Mouse (Mus musculus): ENCODE data around the gene Dap. TPM values are rescaled to one million over a fixed set of nuclear protein-coding genes. Genes with fewer than 3 reads are reported as not detected.

Gene Dap
- 65.4 and 76.9 TPM in 2 replicates for polyA plus RNA-seq (2014; fragmentation: Nextera tagmentation; extraction: Ambion mirVana)

- Histone ChIP-seq H3K27me3 (replicated peaks; ENCODE audit: control insufficient read depth, insufficient read depth, low read length) (no peaks in the 10 kb centered on the region), H3K4me2 (peak within 1 kb of the TSS; percentile 82), H3K9me3 (ENCODE audit: control insufficient read depth, low read length) (no peaks in the 10 kb centered on the region), H3K9ac (ENCODE audit: low read depth, low read length) (peak within 1 kb of the TSS; percentile 84), H3K36me3 (ENCODE audit: control insufficient read depth, insufficient read depth, low read length) (no peaks in the 10 kb centered on the region), H3K4me1 (replicated peaks; ENCODE audit: control insufficient read depth, insufficient read depth, low read length) (peaks cover 8% of the 10 kb centered on the region), H3K27ac (ENCODE audit: low read depth, low read length) (peak within 1 kb of the TSS; percentile 54), H3K4me3 (ENCODE audit: low read depth, low read length) (peak within 1 kb of the TSS; percentile 75)
- under 1% methylated on average over 60 of the region's 67 CpGs for WGBS
- ATAC-seq (replicated peaks; ENCODE audit: low FRiP score), result peak; percentile 98
- peak; percentile 99 for DNase-seq (ENCODE audit: low spot score)
Measured at GRCm38 (mm10) chr15:31224135-31224761, at the start of gene Dap. Gene Dap (plus strand): TSS chr15:31224314.

- no peak for DNase-seq (ENCODE audit: low spot score)
- Histone ChIP-seq H3K27ac (ENCODE audit: low read depth, low read length) (no peak overlapping the region), H3K4me1 (replicated peaks; ENCODE audit: control insufficient read depth, insufficient read depth, low read length) (no peaks in the 10 kb centered on the region), H3K9me3 (ENCODE audit: control insufficient read depth, low read length) (no peaks in the 10 kb centered on the region), H3K27me3 (replicated peaks; ENCODE audit: control insufficient read depth, insufficient read depth, low read length) (no peaks in the 10 kb centered on the region), H3K36me3 (ENCODE audit: control insufficient read depth, insufficient read depth, low read length) (no peaks in the 10 kb centered on the region), H3K4me3 (ENCODE audit: low read depth, low read length) (no peak overlapping the region), H3K4me2 (no peak overlapping the region), H3K9ac (ENCODE audit: low read depth, low read length) (no peak overlapping the region)
- 48% methylated on average over 8 of the region's 8 CpGs for WGBS
- no peak for ATAC-seq (replicated peaks; ENCODE audit: low FRiP score)
Measured at GRCm38 (mm10) chr15:31176566-31176965, 47.5 kb upstream of the Dap start.

DNA sequence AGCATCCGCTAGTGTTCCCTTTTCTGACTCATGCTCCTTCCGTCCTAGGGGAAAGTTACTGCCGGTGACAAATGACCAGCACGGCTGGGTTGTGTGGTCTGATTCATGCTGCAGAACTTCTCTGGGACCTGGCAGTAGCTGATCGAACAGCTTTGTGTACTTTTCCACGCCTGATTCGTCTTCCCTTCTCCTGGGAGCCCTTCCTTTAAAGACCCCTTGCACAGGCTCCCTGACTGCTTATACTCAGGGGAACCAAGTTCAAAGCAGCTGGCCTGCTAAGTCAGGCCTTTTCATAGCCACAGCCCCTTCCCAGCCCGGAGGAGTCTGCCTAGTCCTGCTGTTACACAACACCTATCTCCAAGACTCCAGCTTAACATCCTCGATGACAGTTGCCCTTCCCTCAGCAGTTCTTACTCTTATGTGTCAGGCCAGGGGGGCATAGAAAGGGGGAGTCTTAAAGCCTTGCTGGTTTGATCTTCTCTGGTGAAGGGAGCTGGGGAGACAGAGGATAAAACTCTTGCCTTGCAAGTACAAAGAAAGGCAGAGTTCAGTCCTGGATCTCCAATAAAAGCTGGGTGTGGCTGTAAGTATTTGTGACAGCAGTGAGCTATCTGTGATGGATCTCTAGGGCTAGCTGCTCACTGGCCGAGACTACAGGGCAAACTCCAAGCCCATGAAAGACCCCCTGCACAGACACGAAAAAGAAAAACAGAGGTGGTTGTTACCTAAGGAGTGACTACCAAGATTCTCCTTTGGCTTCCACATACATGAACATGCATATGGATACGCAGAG lies 39.3 kb upstream of the Dap start:
- Histone ChIP-seq H3K4me2 (no peak overlapping the region), H3K9me3 (ENCODE audit: control insufficient read depth, low read length) (no peaks in the 10 kb centered on the region), H3K4me1 (replicated peaks; ENCODE audit: control insufficient read depth, insufficient read depth, low read length) (no peaks in the 10 kb centered on the region), H3K4me3 (ENCODE audit: low read depth, low read length) (no peak overlapping the region), H3K36me3 (ENCODE audit: control insufficient read depth, insufficient read depth, low read length) (no peaks in the 10 kb centered on the region), H3K9ac (ENCODE audit: low read depth, low read length) (no peak overlapping the region), H3K27ac (ENCODE audit: low read depth, low read length) (no peak overlapping the region), H3K27me3 (replicated peaks; ENCODE audit: control insufficient read depth, insufficient read depth, low read length) (no peaks in the 10 kb centered on the region)
- DNase-seq (ENCODE audit: low spot score) (no peak), ATAC-seq (replicated peaks; ENCODE audit: low FRiP score) (no peak)
- WGBS, result 63% methylated on average over 12 of the region's 12 CpGs

- H3K9me3 ChIP-seq (ENCODE audit: control insufficient read depth, low read length), result no peaks in the 10 kb centered on the region; the same call in 1 of the 2 replicates
- WGBS, result 80% methylated on average over 5 of the region's 5 CpGs
- H3K4me2 ChIP-seq, result no peak overlapping the region
- H3K36me3 ChIP-seq (ENCODE audit: control insufficient read depth, insufficient read depth, low read length), result no peaks in the 10 kb centered on the region
- H3K27me3 ChIP-seq (replicated peaks; ENCODE audit: control insufficient read depth, insufficient read depth, low read length), result no peaks in the 10 kb centered on the region
- H3K9ac ChIP-seq (ENCODE audit: low read depth, low read length), result no peak overlapping the region
- no peak for ATAC-seq (replicated peaks; ENCODE audit: low FRiP score)
- no peak overlapping the region for H3K4me3 ChIP-seq (ENCODE audit: low read depth, low read length)
- H3K27ac ChIP-seq (ENCODE audit: low read depth, low read length), result no peak overlapping the region
- H3K4me1 ChIP-seq (replicated peaks; ENCODE audit: control insufficient read depth, insufficient read depth, low read length), result no peaks in the 10 kb centered on the region
- no peak for DNase-seq (ENCODE audit: low spot score)
Measured at GRCm38 (mm10) chr15:31185506-31185905, 38.6 kb upstream of the Dap start.

GRCm38 (mm10) chr15:31186371-31186901 lies 37.7 kb upstream of the Dap start:
- H3K27me3 ChIP-seq (replicated peaks; ENCODE audit: control insufficient read depth, insufficient read depth, low read length), result no peaks in the 10 kb centered on the region
- no peaks in the 10 kb centered on the region for H3K36me3 ChIP-seq (ENCODE audit: control insufficient read depth, insufficient read depth, low read length)
- no peak overlapping the region for H3K27ac ChIP-seq (ENCODE audit: low read depth, low read length)
- H3K4me2 ChIP-seq, result no peak overlapping the region
- ATAC-seq (replicated peaks; ENCODE audit: low FRiP score), result no peak
- no peak overlapping the region for H3K4me3 ChIP-seq (ENCODE audit: low read depth, low read length)
- DNase-seq (ENCODE audit: low spot score), result no peak
- 77% methylated on average over 6 of the region's 6 CpGs for WGBS
- no peak overlapping the region for H3K9ac ChIP-seq (ENCODE audit: low read depth, low read length)
- no peaks in the 10 kb centered on the region; the same call in 1 of the 2 replicates for H3K9me3 ChIP-seq (ENCODE audit: control insufficient read depth, low read length)
- no peaks in the 10 kb centered on the region for H3K4me1 ChIP-seq (replicated peaks; ENCODE audit: control insufficient read depth, insufficient read depth, low read length)

DNA sequence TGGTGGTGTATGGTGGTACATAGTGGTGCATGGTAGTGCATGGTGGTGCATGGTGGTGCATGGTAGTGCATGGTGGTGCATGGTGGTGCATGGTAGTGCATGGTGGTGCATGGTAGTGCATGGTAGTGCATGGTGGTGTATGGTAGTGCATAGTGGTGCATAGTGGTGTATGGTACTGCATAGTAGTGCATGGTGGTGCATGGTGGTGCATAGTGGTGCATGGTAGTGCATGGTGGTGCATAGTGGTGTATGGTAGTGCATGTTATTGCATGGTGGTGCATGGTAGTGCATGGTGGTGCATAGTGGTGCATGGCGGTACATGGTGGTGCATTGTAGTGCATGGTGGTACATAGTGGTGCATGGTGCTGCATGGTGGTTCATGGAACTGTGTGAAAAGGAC lies 31.6 kb upstream of the Dap start:
- no peaks in the 10 kb centered on the region for H3K27me3 ChIP-seq (replicated peaks; ENCODE audit: control insufficient read depth, insufficient read depth, low read length)
- no peaks in the 10 kb centered on the region; the same call in 1 of the 2 replicates for H3K9me3 ChIP-seq (ENCODE audit: control insufficient read depth, low read length)
- no peaks in the 10 kb centered on the region for H3K4me1 ChIP-seq (replicated peaks; ENCODE audit: control insufficient read depth, insufficient read depth, low read length)
- no peak for ATAC-seq (replicated peaks; ENCODE audit: low FRiP score)
- DNase-seq (ENCODE audit: low spot score), result no peak
- H3K4me3 ChIP-seq (ENCODE audit: low read depth, low read length), result no peak overlapping the region
- WGBS, result 94% methylated on average over 1 of the region's 1 CpGs
- H3K36me3 ChIP-seq (ENCODE audit: control insufficient read depth, insufficient read depth, low read length), result no peaks in the 10 kb centered on the region
- H3K4me2 ChIP-seq, result no peak overlapping the region
- no peak overlapping the region for H3K9ac ChIP-seq (ENCODE audit: low read depth, low read length)
- H3K27ac ChIP-seq (ENCODE audit: low read depth, low read length), result no peak overlapping the region

DNA sequence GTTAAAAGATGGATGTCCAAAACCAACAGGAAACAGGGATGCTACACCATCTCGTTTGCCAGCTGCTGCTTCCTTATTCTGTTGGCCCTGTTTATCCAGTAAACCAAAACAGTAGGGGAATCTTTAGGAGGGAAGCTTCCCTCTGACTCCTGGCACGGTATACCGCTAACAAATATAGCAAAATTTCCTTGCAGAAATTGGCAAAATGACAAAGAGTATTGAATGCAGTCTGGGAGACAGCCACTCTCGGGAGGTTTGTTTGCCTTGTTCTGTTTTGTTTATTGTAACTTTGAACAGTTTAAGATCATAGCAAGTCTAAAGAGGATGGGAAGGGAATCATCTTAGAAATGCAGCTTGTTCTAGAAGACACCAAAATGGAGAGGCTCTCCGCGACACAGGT lies 28.3 kb upstream of the Dap start:
- no peaks in the 10 kb centered on the region for H3K9me3 ChIP-seq (ENCODE audit: control insufficient read depth, low read length)
- H3K36me3 ChIP-seq (ENCODE audit: control insufficient read depth, insufficient read depth, low read length), result no peaks in the 10 kb centered on the region
- no peak overlapping the region for H3K27ac ChIP-seq (ENCODE audit: low read depth, low read length)
- no peak overlapping the region for H3K4me3 ChIP-seq (ENCODE audit: low read depth, low read length)
- no peaks in the 10 kb centered on the region for H3K27me3 ChIP-seq (replicated peaks; ENCODE audit: control insufficient read depth, insufficient read depth, low read length)
- WGBS, result 74% methylated on average over 6 of the region's 6 CpGs
- H3K4me1 ChIP-seq (replicated peaks; ENCODE audit: control insufficient read depth, insufficient read depth, low read length), result no peaks in the 10 kb centered on the region
- H3K4me2 ChIP-seq, result no peak overlapping the region
- DNase-seq (ENCODE audit: low spot score) (no peak), ATAC-seq (replicated peaks; ENCODE audit: low FRiP score) (no peak)
- no peak overlapping the region for H3K9ac ChIP-seq (ENCODE audit: low read depth, low read length)

DNA sequence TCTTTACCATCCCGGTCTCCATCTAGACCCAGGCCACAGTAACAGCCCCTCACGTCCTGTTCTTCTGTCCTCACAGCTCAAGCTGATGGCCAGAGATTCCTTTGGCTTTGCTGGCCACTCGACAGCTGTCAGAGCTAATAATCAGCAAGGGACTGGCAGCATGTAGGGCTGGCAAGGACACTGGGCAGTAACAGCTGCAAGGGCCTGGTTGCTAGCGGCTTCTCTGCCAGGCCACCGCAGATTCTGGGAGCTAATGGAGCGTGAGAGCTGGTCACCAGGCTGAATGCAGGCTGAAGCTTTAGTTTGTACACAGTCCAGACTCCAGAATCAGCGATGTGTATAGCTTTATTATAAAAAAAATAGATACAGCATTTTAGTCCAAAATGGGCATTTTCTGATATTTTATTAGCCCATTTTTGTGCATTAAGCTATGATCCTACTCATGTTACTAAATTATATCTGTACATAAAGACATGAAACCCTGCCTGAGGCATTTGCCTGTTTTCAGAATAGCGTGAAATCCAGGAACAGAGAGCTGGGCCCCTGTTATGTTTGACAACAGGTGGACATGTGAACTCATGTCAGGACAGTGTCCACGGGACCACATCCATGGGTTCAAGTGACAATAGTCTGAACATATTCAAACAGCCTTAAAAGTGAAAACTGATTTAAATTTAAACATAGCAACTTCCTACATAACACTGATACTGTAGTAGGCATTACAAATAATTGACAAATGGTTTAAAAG lies 16.6 kb upstream of the Dap start:
- H3K4me3 ChIP-seq (ENCODE audit: low read depth, low read length), result no peak overlapping the region
- 77% methylated on average over 9 of the region's 9 CpGs for WGBS
- H3K27me3 ChIP-seq (replicated peaks; ENCODE audit: control insufficient read depth, insufficient read depth, low read length), result no peaks in the 10 kb centered on the region
- no peaks in the 10 kb centered on the region for H3K36me3 ChIP-seq (ENCODE audit: control insufficient read depth, insufficient read depth, low read length)
- DNase-seq (ENCODE audit: low spot score) (no peak), ATAC-seq (replicated peaks; ENCODE audit: low FRiP score) (no peak)
- H3K9ac ChIP-seq (ENCODE audit: low read depth, low read length), result no peak overlapping the region
- H3K27ac ChIP-seq (ENCODE audit: low read depth, low read length), result no peak overlapping the region
- no peaks in the 10 kb centered on the region for H3K4me1 ChIP-seq (replicated peaks; ENCODE audit: control insufficient read depth, insufficient read depth, low read length)
- no peak overlapping the region for H3K4me2 ChIP-seq
- no peaks in the 10 kb centered on the region for H3K9me3 ChIP-seq (ENCODE audit: control insufficient read depth, low read length)
